Mouse (Mus musculus) kidney, embryonic 14.5 days (tissue): ENCODE results near the gene Gpx2. TPM values are rescaled to one million over a fixed set of nuclear protein-coding genes. Genes with fewer than 3 reads are reported as not detected.

Experiments used
- polyA plus RNA-seq: library from polyadenylated mRNA; unstranded; fragments of >200 nt; fragmentation: Nextera tagmentation; extraction: Ambion mirVana; gene quantifications from 2 replicates; pipeline ENCODE4 v1.2.1, GENCODE M21; 2014

Gene Gpx2
- polyA plus RNA-seq, 1 experiment from 2014 or later, result not detected

Other genes starting within 250 kb of the Gpx2 start
- gene Sptb, start 85.0 kb downstream of the Gpx2 start, polyA plus RNA-seq, result 0.40 and 1.0 TPM in 2 replicates
- gene Churc1, start 30.0 kb downstream of the Gpx2 start, polyA plus RNA-seq, result 138 and 171 TPM in 2 replicates
- gene Fntb, start 30.0 kb downstream of the Gpx2 start, polyA plus RNA-seq, result 36.5 and 42.3 TPM in 2 replicates
- gene Rab15, start 27.4 kb upstream of the Gpx2 start, polyA plus RNA-seq, result 3.9 and 7.7 TPM in 2 replicates
- 36.1 and 67.9 TPM in 2 replicates for gene Max, start 166.6 kb upstream of the Gpx2 start, polyA plus RNA-seq